Mouse (Mus musculus) testis, adult 2 months (tissue): ENCODE data around the gene Micu2.

Experiments
- CTCF ChIP-seq: fragments of 200-500 bp; IDR thresholded peaks from 2 replicates; pipeline ENCODE4 v1.5.1; 2012; ENCODE audit warnings: low read depth, mild to moderate bottlenecking, inconsistent platforms, low read length, moderate library complexity; ENCODE audit not compliant: control insufficient read depth, insufficient read depth, insufficient replicate concordance
- POLR2A ChIP-seq: fragments of 200-500 bp; IDR thresholded peaks from 2 replicates; pipeline ENCODE4 v1.6.1; 2012; ENCODE audit warnings: low read depth, mild to moderate bottlenecking, inconsistent platforms, low read length, moderate library complexity; ENCODE audit not compliant: control insufficient read depth

- TF ChIP-seq POLR2A: no peak
- no peak for TF ChIP-seq CTCF
Observed at GRCm38 (mm10) chr14:57997431-57997830, 1.6 kb downstream of the Micu2 start.
